Mouse (Mus musculus) erythroblast, embryonic 14.5 days (primary cell): ENCODE data around the gene Lrrn3.

Source experiments
- GATA1 ChIP-seq: IDR thresholded peaks from 2 replicates; pipeline ENCODE4 v1.6.1; 2012; ENCODE audit warnings: low read length, inconsistent platforms, mixed read lengths
- TAL1 ChIP-seq: IDR thresholded peaks from 3 replicates; pipeline ENCODE4 v1.6.1; 2012; ENCODE audit warnings: low read length, inconsistent platforms, mixed read lengths

DNA sequence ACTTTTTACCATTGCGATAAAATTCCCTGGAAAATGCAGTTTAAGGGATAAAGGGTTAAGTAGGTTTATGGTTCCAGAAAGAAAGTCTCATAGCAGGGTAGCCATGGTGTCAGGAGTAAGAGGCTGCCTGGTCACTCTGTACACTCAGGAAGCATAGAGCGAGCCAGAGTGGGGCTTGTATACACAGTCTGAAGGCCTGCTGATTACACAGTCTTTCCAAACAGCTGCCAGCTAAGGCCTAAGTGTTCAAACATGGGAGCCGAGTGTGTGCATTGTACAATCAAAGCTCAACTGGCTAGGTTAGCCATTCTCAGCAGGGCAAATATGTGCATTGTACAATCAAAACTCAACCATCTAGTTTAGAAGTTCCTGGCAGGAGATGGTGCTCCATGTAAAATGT, 69.1 kb downstream of the Lrrn3 start:
- TF ChIP-seq GATA1 (no peak), TAL1 (no peak)
